Mouse (Mus musculus): ENCODE results near the gene Shroom3.

Gene Shroom3

DNA sequence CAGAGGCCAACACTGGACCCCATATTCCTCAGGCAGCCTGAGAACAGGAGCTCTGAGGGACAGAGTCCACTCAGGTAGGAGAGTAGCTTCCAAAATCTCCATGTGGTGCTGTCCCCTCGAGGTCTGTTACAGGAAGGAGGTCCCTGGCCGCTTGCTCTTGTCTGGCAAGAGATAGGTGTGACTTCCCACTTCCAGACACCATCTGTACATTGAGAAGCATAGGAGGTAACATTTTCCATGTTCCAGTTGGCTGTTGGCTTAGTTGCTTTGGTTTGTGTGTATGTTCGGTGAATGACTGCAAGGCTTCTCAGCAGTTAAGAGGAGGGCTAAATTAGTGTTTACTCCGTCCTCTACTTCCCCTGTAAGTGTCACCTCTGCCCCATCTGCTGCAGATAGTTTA lies 254.5 kb downstream of the Shroom3 start:
- no peak for DNase-seq

DNA sequence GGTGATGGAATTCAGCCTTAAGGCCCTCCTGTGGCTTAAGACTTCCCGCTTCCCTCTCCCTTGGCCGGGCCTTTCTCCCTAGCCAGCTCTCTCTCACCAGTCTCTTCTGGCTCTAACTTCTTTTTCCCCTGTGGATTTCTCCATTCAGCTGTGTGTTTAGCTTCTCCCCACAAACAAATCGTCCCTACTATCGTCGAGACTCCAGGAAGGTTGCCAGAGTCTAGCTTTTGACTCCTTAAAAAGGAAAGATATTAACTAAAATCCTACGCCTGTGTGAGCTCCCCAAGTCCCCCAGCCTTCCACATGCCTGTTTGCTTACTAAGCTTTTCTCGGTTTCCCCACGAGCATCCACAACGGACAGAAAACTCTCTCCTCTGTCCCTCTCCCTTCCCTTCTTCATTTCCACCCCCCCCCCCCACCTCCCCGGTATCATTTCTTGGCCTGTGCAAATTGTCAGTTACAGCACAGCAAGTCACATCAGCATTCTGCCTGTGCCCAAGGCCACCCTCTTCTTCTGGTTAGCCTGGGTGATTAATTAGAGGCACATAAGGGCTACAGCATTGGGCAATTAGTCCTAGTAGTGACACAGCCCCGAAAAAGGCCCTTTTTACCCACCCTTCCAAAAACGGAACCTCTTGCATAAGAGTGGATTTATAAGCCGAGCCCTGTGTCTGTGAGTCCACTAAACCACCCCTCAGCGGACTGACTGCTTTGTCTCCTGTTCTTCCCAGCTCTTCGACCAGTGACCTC lies 256.2 kb downstream of the Shroom3 start:
- DNase-seq, result no peak

GRCm38 (mm10) chr5:92942166-92942565 lies 258.9 kb downstream of the Shroom3 start:
- no peak for DNase-seq

DNA sequence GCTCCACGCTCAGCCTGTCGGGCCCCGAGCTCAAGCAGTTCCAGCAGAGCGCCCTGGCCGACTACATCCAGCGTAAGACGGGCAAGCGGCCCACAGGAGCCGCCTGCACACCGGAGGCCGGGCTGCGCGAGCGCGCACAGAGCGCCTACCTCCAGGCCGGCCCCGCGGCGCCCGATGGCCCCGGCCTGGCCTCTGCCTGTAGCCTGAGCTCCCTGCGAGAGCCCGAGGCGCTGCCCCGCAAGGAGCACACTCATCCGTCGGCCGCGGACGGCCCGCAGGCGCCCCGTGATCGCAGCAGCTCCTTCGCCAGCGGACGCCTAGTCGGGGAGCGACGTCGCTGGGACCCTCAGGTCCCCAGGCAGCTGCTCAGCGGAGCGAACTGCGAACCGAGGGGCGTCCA lies 259.3 kb downstream of the Shroom3 start:
- DNase-seq, result no peak

GRCm38 (mm10) chr5:92944867-92945266 lies 261.6 kb downstream of the Shroom3 start:
- DNase-seq, result no peak

- DNase-seq, result no peak
Measured at GRCm38 (mm10) chr5:92948972-92949745, 265.9 kb downstream of the Shroom3 start.

GRCm38 (mm10) chr5:92950583-92950982 lies 267.3 kb downstream of the Shroom3 start:
- no peak for DNase-seq

GRCm38 (mm10) chr5:92951079-92951478 lies 267.8 kb downstream of the Shroom3 start:
- DNase-seq, result no peak

DNA sequence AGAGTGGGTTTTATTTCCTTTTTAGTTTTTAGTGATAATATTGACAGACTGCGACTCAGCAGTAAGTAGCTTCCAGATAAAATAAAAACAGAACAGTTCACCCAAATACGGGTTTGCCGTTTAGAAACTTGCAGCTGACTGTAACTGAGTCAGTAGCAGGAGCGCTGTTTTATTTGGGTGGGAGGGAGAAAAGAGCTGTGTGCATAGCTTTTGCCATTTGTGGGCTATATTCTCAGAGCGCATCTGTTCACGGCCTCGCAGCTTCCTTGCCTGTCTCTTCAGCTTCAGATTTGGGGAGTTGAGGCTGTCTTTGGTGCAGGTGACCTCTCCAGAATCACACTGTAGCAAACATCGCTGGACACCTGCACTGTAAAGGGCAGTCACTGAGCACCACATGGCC lies 270.6 kb downstream of the Shroom3 start:
- DNase-seq, result no peak

- peak; percentile 71 for DNase-seq
Measured at GRCm38 (mm10) chr5:92954323-92954722, 271.1 kb downstream of the Shroom3 start.

DNA sequence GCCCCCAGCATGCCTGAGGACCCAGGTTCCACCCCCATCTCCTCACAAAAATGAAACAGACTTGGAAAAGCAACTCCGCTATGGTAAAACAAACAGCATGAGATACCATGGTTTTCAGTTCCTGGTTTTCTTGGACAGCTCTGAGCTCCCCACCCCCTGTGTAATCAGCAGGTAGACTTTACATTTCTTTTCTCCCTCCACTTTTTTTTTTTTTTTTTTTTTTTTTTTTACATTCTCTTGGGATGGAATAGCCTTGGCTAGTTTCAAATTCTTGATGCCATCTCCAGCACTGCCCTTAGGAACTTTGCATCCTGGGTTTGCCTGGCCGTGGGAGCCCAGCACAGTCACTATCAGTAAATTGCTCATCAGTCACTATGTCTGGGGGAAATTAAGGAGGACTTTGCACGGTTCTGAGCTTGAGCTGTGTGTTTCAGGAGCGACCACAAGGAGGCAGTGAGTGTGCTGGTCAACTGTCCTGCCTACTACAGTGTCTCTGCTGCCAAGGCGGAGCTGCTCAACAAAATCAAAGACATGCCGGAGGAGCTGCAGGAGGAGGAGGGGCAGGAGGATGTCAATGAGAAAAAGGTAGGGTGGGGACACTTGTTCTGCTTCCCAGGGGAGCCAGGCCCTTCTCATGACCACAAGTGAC lies 271.7 kb downstream of the Shroom3 start:
- peak; percentile 56 for DNase-seq

- no peak for DNase-seq
Measured at GRCm38 (mm10) chr5:92959287-92959686, 276.1 kb downstream of the Shroom3 start.

DNA sequence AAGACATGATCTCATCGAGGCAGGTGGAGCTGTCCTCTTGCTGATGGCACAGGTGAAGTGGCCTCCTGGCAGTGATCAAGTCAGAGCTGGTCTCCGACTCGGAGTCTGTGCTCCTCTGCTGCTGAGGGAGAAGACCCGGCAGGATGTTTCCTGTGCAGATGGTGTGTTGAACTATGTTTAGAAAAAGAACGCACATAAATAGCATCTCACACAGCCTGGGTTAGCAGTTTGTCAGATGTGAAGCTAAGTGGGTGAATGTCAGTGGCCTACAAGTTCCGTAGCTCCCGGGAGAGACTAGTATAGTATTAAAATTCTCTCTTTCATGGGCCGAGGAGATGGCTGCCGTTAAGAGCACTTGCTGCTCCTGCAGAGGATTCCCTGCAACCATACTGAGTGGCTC lies 276.5 kb downstream of the Shroom3 start:
- DNase-seq, result peak; percentile 52

DNA sequence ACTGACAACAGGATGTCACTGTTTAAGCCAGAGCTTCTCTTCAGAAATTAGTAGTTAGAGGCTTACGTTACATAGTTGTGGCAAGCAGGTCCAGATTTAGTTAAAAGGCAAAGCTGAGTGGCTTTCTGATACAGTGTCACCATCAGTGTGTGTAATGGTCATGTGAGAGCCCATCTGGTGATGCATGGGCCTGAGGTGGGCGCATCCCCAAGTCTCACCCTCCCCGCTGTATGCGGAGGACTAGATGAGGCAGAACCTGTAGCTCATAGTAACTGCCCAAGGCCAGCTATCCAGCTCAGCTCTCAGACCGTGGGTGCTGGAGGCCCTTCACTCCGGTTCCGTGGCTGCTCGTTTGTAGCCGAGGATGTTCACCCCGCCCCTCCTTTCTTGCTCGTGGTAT lies 278.1 kb downstream of the Shroom3 start:
- DNase-seq, result no peak

DNA sequence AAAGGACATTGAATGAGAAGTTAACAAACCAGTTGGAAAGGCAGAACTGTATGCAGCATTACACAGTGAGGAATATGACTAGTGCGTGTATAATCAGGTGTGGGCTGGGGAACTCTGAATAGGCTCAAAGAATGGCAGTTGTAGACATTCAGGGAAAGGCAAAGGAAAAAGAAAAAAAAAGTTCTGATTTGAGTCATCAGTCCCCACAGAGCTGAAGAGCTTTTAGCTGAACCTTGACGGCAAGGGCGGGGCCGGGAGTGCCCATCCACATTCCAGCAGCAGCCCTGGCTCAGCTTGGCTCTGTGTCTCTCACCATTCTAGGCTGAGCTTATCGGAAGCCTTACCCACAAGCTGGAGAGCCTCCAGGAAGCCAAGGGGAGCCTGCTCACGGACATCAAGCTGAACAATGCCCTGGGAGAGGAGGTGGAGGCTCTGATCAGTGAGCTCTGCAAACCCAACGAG lies 278.6 kb downstream of the Shroom3 start:
- no peak for DNase-seq

DNA sequence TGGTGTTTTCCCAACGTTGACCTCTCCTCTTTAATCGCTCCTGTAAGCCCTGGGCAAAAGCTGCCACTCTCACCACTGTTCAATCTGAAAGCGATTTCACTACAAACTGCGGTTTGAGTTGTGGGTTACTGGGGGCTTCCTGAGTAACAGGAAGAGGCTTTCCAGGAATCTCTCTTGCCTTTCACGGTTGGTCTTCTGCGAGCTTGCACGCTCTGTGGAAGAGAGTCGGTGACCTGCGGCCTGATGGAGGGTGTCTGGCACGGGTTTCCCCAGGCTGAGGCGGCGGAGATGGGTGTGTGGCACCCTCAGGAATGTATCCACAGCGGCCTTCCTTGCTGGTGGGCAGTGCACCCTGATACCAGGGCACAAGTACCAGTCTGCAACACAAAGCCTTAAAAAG lies 281.5 kb downstream of the Shroom3 start:
- DNase-seq, result no peak

- DNase-seq, result no peak
Measured at GRCm38 (mm10) chr5:92967143-92967542, 283.9 kb downstream of the Shroom3 start.

- DNase-seq, result no peak
Measured at GRCm38 (mm10) chr5:92967906-92968305, 284.7 kb downstream of the Shroom3 start.

GRCm38 (mm10) chr5:92969443-92969842 lies 286.2 kb downstream of the Shroom3 start:
- DNase-seq, result no peak

DNA sequence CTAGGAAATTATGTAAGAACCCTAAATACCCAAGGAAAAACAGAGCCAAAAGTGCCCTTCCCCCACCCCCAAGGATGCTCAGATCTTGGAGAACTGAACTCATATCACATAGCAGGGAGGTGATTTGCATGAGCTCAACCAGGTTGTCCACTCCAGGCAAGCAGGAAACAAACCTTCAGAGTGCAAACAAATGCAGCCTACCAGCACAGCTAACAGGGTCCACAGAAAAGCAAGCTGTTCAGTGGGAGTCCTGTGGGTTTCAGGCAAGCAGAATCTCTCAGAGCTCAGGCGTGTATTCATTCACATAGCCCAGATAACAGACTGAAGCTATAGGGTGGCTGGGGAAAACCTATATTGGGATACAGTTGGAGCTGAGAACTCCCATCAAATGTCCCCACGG lies 286.7 kb downstream of the Shroom3 start:
- DNase-seq, result no peak

DNA sequence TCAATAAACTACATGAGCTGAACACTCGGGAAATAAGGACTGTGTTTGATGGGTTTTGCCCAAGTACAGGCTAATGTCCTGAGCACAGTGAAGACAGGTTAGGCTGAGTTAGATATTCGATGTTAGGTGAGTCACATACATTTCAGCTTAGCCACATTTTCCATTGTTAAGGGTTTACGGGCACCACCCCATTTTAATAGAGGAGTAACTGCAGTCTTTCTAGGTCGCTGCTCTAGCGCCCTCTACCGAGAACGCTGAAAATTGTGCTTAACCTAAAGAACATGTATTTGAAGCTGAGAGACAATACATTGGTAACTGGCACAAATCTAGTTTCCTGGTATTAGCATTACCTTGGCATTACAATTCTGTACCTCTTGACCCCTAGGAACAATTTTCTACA lies 287.2 kb downstream of the Shroom3 start:
- DNase-seq, result no peak

- DNase-seq, result no peak
Measured at GRCm38 (mm10) chr5:92980393-92980792, 297.2 kb downstream of the Shroom3 start.

GRCm38 (mm10) chr5:92980862-92981261 lies 297.6 kb downstream of the Shroom3 start:
- no peak for DNase-seq

- no peak for DNase-seq
Measured at GRCm38 (mm10) chr5:92982673-92983072, 299.4 kb downstream of the Shroom3 start.

All from cerebellum, adult 9-11 months (tissue).